23 mouse cellular contexts compared by ENCODE assay signal in genomic region chr6:113988521-113988920, GRCm38 (mm10).
"Had no signal": no experiment of that assay in that cellular context is flagged by ENCODE, and none has a peak within 500 bp of the region (broad histone marks: within the 10 kb centered on the region; RNA-seq: fewer than 3 reads in every experiment).

No protein-coding gene starts in this region.

- DNase-seq: gastrocnemius, adult 2 months; gastrocnemius, postnatal 10 days; gastrocnemius, postnatal 25 days; heart, adult 18-20 months; heart, postnatal 10 days; heart, postnatal 4 days; kidney, adult 18-20 months; kidney, adult 8-10 months; kidney, postnatal 10 days; kidney, postnatal 25 days; kidney, postnatal 4 days; liver; liver, embryonic 13.5 days had no signal

- H3K4me3 ChIP-seq: gastrocnemius, adult 2 months; heart, embryonic 10.5 days; heart, embryonic 12.5 days; hindbrain, embryonic 10.5 days; hindbrain, embryonic 12.5 days; intestine, embryonic 15.5 days; layer of hippocampus, adult 2 months; limb, embryonic 10.5 days; limb, embryonic 12.5 days; liver, embryonic 13.5 days; liver, embryonic 15.5 days had no signal

- H3K27ac ChIP-seq: gastrocnemius, adult 2 months; heart, embryonic 10.5 days; hindbrain, embryonic 10.5 days; hindbrain, embryonic 12.5 days; hindbrain, embryonic 14.5 days; intestine, embryonic 15.5 days; layer of hippocampus, adult 2 months; limb, embryonic 10.5 days; limb, embryonic 12.5 days; liver, embryonic 13.5 days; liver, embryonic 15.5 days had no signal
